Mouse (Mus musculus): ENCODE data around the gene D630003M21Rik. TPM values are rescaled to one million over a fixed set of nuclear protein-coding genes. Genes with fewer than 3 reads are reported as not detected.

Gene D630003M21Rik
- polyA plus RNA-seq, 1 experiment from 2014 or later, result 4.3 TPM

DNA sequence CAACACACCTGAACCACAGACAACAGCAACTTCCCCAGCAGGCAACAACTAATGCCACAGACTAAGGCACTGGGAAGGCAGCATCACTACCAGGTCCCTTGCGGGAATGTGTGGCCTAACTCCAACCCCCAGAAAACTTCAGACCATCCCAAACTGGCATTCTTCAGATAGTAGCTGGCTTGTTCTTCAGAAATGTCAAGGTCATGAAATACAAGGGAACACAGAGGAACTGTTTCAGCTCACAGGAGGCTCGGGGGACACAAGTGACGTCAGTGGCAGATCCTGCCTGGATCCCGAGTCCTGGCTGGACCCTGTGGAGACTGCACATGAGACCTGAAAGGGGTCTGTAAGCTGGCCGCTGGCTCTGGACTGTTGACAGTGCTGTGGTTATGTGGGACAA lies 24.8 kb upstream of the D630003M21Rik start:
- H3K9ac ChIP-seq (replicated peaks), result no peak overlapping the region
- H3K27ac ChIP-seq (replicated peaks), result no peak overlapping the region
- WGBS, result 77% methylated on average over 5 of the region's 5 CpGs
- H3K9me3 ChIP-seq, result no peaks in the 10 kb centered on the region
- H3K4me2 ChIP-seq (replicated peaks), result no peak overlapping the region
- H3K4me1 ChIP-seq, result peaks cover 14% of the 10 kb centered on the region
- H3K4me3 ChIP-seq, result no peak overlapping the region
- ATAC-seq (ENCODE audit: low FRiP score, low read depth), result no peak
- H3K36me3 ChIP-seq, result no peaks in the 10 kb centered on the region
- peaks cover 14% of the 10 kb centered on the region for H3K27me3 ChIP-seq

GRCm38 (mm10) chr2:158250558-158250957 lies 21.5 kb upstream of the D630003M21Rik start:
- H3K9ac ChIP-seq (replicated peaks), result no peak overlapping the region
- no peak overlapping the region for H3K4me3 ChIP-seq
- WGBS, result 77% methylated on average over 4 of the region's 4 CpGs
- H3K36me3 ChIP-seq, result no peaks in the 10 kb centered on the region
- no peaks in the 10 kb centered on the region for H3K4me1 ChIP-seq
- H3K27ac ChIP-seq (replicated peaks), result no peak overlapping the region
- no peak overlapping the region for H3K4me2 ChIP-seq (replicated peaks)
- no peaks in the 10 kb centered on the region for H3K9me3 ChIP-seq
- ATAC-seq (ENCODE audit: low FRiP score, low read depth), result no peak
- H3K27me3 ChIP-seq, result no peaks in the 10 kb centered on the region; the same call in none of the 2 replicates

DNA sequence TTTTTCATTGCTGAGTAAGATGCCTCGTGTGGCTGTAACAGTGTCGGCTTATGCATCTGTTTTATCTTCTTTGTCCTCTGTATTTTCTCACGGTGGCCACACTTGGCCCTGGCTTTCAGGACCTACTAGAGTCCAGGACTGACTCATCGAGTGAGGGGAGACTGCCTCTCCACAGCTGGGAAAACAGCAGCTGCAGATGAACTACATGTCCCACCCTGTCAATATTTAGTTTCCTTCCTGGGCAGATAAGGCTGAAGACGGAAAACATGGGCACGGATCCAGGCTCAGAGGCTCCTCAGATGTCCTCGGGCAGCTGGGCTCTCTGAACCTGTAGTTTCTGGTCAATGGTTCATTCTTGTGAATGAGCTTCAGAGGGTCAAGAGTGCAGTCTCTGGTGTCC lies 19.3 kb upstream of the D630003M21Rik start:
- 79% methylated on average over 7 of the region's 7 CpGs for WGBS
- no peak overlapping the region for H3K4me3 ChIP-seq

DNA sequence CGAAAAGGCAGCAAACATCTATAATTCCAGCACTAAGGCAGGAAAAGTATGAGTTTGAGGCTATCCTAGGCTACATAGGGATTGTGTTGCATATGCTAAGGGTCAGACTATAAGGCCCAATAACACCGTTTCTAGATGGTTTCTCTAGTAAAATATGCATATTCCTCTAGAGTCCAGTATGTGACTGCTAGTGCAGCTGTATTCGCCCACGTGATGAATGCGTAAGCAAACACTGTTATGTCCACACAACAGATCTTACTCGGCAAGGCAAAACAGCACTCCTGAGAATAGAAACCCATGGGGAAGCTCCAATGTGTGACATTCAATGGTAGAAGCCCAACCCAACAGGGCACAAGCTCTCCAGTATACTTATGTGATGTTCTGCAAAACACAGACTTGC lies 18.8 kb upstream of the D630003M21Rik start:
- Histone ChIP-seq H3K4me2 (replicated peaks) (no peak overlapping the region), H3K4me1 (no peaks in the 10 kb centered on the region), H3K27me3 (no peaks in the 10 kb centered on the region; the same call in none of the 2 replicates), H3K9me3 (no peaks in the 10 kb centered on the region), H3K36me3 (no peaks in the 10 kb centered on the region), H3K4me3 (no peak overlapping the region), H3K9ac (replicated peaks) (no peak overlapping the region), H3K27ac (replicated peaks) (no peak overlapping the region)
- no peak for ATAC-seq (ENCODE audit: low FRiP score, low read depth)
- 85% methylated on average over 6 of the region's 6 CpGs for WGBS

More for the DNA sequence above, 19.3 kb upstream of the D630003M21Rik start:
- no peak for ATAC-seq (ENCODE audit: low FRiP score, low read depth)
- Histone ChIP-seq H3K27ac (replicated peaks) (no peak overlapping the region), H3K9ac (replicated peaks) (no peak overlapping the region), H3K4me2 (replicated peaks) (no peak overlapping the region), H3K4me1 (no peaks in the 10 kb centered on the region), H3K36me3 (no peaks in the 10 kb centered on the region), H3K9me3 (no peaks in the 10 kb centered on the region), H3K27me3 (no peaks in the 10 kb centered on the region; the same call in none of the 2 replicates)

DNA sequence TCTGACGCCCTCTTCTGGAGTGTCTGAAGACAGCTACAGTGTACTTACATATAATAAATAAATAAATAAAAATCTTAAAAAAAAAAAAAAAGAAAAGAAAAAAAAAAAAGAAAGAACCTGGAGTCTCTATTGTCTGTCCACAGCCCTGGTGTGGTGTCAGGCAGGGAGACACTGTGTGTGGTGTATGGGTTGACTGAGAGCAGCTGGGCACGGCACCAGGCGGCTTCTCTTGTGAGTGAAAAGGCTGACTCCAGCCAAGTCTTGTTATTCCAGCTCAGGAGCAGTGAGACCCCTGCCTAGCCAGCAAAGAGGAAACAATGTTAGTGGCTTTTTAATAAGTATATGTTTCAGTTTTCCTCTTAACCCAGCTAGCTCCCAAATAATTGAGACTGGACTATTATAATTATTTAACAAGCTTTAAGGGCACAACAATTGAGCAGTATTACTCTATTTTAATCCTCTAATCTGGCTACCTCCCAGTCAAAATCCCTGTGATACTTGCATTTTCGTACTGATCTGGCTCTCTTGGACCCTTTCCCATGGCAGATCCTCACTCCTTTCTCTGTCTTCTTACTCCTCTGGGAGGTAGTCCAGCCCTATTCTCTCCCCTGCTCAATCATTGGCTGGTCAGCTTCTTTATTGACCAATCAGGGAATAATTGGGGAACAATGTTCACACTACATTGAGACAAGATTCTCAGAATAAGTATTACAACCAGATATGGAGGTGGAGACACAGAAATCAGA lies 16.2 kb upstream of the D630003M21Rik start:
- no peaks in the 10 kb centered on the region for H3K9me3 ChIP-seq
- H3K36me3 ChIP-seq, result no peaks in the 10 kb centered on the region
- H3K27ac ChIP-seq (replicated peaks), result no peak overlapping the region
- 74% methylated on average over 4 of the region's 4 CpGs for WGBS
- no peaks in the 10 kb centered on the region; the same call in 1 of the 2 replicates for H3K4me1 ChIP-seq
- H3K4me3 ChIP-seq, result no peak overlapping the region
- no peaks in the 10 kb centered on the region; the same call in 1 of the 2 replicates for H3K27me3 ChIP-seq
- H3K9ac ChIP-seq (replicated peaks), result no peak overlapping the region
- ATAC-seq (ENCODE audit: low FRiP score, low read depth), result no peak
- H3K4me2 ChIP-seq (replicated peaks), result no peak overlapping the region

DNA sequence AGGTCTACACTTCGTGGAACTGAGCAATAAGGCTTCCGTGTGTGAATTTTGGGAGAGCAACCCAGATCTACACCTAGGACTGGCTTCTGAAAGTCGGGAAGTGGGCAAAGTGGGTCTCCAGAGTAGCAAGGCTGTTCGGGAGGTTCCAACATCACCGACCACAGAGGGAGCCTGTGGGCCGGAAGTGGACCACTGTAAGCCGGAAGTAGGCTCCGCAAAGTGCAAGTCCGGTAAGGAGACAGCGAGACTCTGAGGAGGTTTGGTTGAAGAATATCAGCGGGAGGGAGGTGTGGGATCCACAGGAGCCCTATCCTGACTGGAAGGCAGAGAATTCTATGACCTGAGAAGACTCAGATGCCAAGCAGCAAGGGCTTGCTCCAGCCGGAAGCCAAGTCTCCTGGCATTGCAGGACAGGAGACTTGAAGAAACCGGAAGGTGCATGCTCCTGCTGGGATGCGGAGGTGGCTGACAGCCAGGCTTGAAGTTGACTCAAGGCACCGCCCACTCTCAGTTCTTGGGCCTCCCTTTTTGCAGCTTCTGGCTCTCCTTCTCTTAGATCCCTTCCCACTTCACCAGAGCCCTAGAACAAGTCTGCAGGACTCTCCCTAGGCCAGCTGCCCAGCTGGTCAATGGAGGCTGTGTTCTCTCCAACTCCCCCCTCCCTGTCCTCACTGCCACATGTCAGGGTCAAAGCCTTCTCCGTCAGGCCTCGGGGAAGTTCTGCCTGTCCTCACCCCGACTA lies 14.3 kb upstream of the D630003M21Rik start:
- Histone ChIP-seq H3K9me3 (no peaks in the 10 kb centered on the region), H3K4me1 (no peaks in the 10 kb centered on the region; the same call in 1 of the 2 replicates), H3K36me3 (no peaks in the 10 kb centered on the region), H3K9ac (replicated peaks) (no peak overlapping the region), H3K27ac (replicated peaks) (no peak overlapping the region; the same call in 1 of the 2 replicates), H3K4me3 (no peak overlapping the region), H3K27me3 (no peaks in the 10 kb centered on the region; the same call in 1 of the 2 replicates), H3K4me2 (replicated peaks) (no peak overlapping the region)
- ATAC-seq (ENCODE audit: low FRiP score, low read depth), result no peak
- 85% methylated on average over 18 of the region's 18 CpGs for WGBS

DNA sequence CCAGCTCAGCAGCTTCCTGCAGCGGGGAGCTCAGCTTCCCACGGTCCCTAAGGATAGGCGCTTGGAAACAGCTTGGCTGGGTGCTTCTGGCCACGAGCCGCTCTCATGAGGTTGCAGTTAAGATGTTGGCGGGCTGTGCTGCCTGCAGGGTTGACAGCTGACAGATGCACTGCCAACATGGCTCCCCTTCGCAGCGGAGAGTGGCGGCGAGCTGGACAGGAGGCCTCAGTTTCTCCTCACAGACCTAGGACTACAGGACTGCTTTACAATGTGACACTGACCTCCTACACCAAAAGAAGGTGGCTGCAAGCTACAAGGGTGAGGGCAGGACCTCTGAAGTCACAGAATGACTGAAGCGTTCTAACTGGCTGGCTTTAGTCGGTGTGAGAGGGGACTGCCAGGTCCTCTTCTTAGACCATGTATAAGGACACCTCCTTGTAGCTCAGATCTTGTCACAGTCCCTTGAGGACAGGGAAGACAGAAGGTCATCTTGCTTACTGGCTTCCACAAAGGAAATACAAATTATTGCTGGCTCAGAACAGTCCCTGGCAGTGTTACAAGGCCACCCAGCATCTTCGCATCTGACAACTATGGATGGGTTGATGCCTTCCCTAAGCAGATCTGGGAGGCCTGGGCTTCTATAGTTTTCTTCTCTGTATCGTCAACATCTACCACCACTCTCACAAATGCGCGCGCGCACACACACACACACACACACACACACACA lies 13.3 kb upstream of the D630003M21Rik start:
- Histone ChIP-seq H3K27ac (replicated peaks) (no peak overlapping the region), H3K4me1 (no peaks in the 10 kb centered on the region; the same call in 1 of the 2 replicates), H3K4me3 (no peak overlapping the region), H3K27me3 (no peaks in the 10 kb centered on the region; the same call in 1 of the 2 replicates), H3K4me2 (replicated peaks) (no peak overlapping the region), H3K9ac (replicated peaks) (no peak overlapping the region), H3K36me3 (no peaks in the 10 kb centered on the region), H3K9me3 (no peaks in the 10 kb centered on the region)
- no peak for ATAC-seq (ENCODE audit: low FRiP score, low read depth)
- 92% methylated on average over 18 of the region's 18 CpGs for WGBS

DNA sequence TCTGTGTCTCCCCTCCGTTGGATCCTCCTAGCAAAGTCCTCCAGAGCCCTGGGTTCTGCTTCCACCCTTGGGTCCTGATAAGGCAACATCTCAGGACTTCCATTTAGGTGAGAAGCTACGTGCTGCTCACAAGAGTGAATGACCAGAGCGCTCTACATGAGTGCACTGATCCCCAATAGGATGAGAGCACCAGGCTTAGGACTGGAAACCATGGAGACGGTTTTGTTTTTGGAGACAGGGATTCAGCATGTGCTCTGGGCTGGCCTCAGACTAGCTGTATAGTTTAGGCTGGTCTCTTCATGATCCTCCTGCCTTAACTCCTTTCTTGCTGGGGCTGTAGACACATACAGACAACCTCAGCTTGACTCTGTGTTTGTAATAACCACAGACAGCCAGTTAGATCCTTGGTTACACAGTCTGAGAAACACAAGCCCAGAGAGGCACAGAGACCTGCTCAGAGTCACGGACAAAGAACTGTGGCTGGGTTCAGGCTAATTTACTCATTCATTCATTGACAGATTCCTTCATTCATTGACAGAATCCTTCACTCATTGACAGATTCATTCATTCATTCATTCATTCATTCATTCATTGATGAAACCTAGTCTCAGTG lies 12.2 kb upstream of the D630003M21Rik start:
- WGBS, result 41% methylated on average over 5 of the region's 5 CpGs
- no peaks in the 10 kb centered on the region; the same call in 1 of the 2 replicates for H3K4me1 ChIP-seq
- H3K4me3 ChIP-seq, result no peak overlapping the region
- no peak for ATAC-seq (ENCODE audit: low FRiP score, low read depth)
- no peaks in the 10 kb centered on the region for H3K36me3 ChIP-seq
- H3K4me2 ChIP-seq (replicated peaks), result no peak overlapping the region
- no peaks in the 10 kb centered on the region; the same call in 1 of the 2 replicates for H3K27me3 ChIP-seq
- no peak overlapping the region for H3K27ac ChIP-seq (replicated peaks)
- H3K9ac ChIP-seq (replicated peaks), result no peak overlapping the region
- H3K9me3 ChIP-seq, result no peaks in the 10 kb centered on the region

- Histone ChIP-seq H3K4me3 (no peak overlapping the region), H3K9me3 (no peaks in the 10 kb centered on the region), H3K27me3 (no peaks in the 10 kb centered on the region), H3K4me1 (no peaks in the 10 kb centered on the region; the same call in 1 of the 2 replicates), H3K4me2 (replicated peaks) (no peak overlapping the region), H3K36me3 (no peaks in the 10 kb centered on the region), H3K9ac (replicated peaks) (no peak overlapping the region), H3K27ac (replicated peaks) (no peak overlapping the region)
- ATAC-seq (ENCODE audit: low FRiP score, low read depth), result no peak
- 91% methylated on average over 5 of the region's 5 CpGs for WGBS
Observed at GRCm38 (mm10) chr2:158238101-158238500, 9.1 kb upstream of the D630003M21Rik start.

DNA sequence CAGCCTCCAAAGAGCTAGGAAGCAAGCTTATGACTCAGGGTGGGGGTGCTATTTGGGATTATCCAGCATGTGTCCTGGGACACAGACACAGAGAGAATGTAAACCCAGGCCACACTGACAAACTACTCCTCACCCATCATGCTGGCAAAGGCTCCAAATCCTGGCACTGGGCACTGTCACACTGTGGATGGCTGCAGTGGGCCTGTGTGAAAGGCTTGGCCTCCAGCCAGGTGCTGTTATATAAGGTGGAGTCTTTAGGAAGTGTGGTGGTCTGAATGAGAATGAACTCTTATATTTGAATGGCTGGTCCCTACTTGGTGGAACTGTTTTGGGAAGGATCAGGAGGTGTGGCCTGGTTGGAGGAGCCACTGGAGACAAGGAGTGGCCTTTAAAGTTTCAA lies 7.7 kb upstream of the D630003M21Rik start:
- H3K4me3 ChIP-seq, result no peak overlapping the region
- H3K4me2 ChIP-seq (replicated peaks), result no peak overlapping the region
- H3K4me1 ChIP-seq, result no peaks in the 10 kb centered on the region; the same call in 1 of the 2 replicates
- H3K27ac ChIP-seq (replicated peaks), result no peak overlapping the region
- H3K9me3 ChIP-seq, result no peaks in the 10 kb centered on the region
- 0 out of 2 replicates have a peak, but pooled peaks cover 1% of the 10 kb centered on the region for H3K27me3 ChIP-seq
- no peak for ATAC-seq (ENCODE audit: low FRiP score, low read depth)
- H3K36me3 ChIP-seq, result no peaks in the 10 kb centered on the region
- no peak overlapping the region for H3K9ac ChIP-seq (replicated peaks)

- Histone ChIP-seq H3K4me1 (peaks cover 19% of the 10 kb centered on the region; the same call in 1 of the 2 replicates), H3K4me3 (no peak overlapping the region), H3K9ac (replicated peaks) (no peak overlapping the region), H3K4me2 (replicated peaks) (no peak overlapping the region), H3K27me3 (peaks cover 10% of the 10 kb centered on the region; the same call in 1 of the 2 replicates), H3K36me3 (no peaks in the 10 kb centered on the region), H3K27ac (replicated peaks) (no peak overlapping the region), H3K9me3 (no peaks in the 10 kb centered on the region)
- 82% methylated on average over 3 of the region's 3 CpGs for WGBS
- ATAC-seq (ENCODE audit: low FRiP score, low read depth), result no peak
Observed at GRCm38 (mm10) chr2:158233106-158233505, 4.1 kb upstream of the D630003M21Rik start.
